ENCODE assay signal across 11 mouse cellular contexts in genomic region chr13:42233741-42234419, GRCm38 (mm10).
"Had no signal": no experiment of that assay in that cellular context is flagged by ENCODE, and none has a peak within 500 bp of the region (broad histone marks: within the 10 kb centered on the region; RNA-seq: fewer than 3 reads in every experiment).

No protein-coding gene starts in this region.

- DNase-seq: kidney, adult 9 months; kidney, postnatal 10 days; left cerebral cortex, postnatal 4 days; lung, postnatal 14 days; right cerebral cortex, postnatal 14 days; thymus, postnatal 36 days had no signal

- H3K36me3 ChIP-seq: limb, embryonic 15.5 days; liver, embryonic 12.5 days; lung, embryonic 15.5 days; midbrain, embryonic 12.5 days; stomach, embryonic 15.5 days had no signal

- H3K4me3 ChIP-seq: limb, embryonic 15.5 days; liver, embryonic 12.5 days; lung, embryonic 15.5 days; midbrain, embryonic 12.5 days; stomach, embryonic 15.5 days had no signal

- H3K9ac ChIP-seq: limb, embryonic 15.5 days; liver, embryonic 12.5 days; lung, embryonic 15.5 days; midbrain, embryonic 12.5 days; stomach, embryonic 15.5 days had no signal

- H3K9me3 ChIP-seq: limb, embryonic 15.5 days; liver, embryonic 12.5 days; lung, embryonic 15.5 days; midbrain, embryonic 12.5 days; stomach, embryonic 15.5 days had no signal

- H3K27ac ChIP-seq: limb, embryonic 15.5 days; liver, embryonic 12.5 days; lung, embryonic 15.5 days; midbrain, embryonic 12.5 days; stomach, embryonic 15.5 days had no signal

- H3K4me2 ChIP-seq: limb, embryonic 15.5 days; liver, embryonic 12.5 days; lung, embryonic 15.5 days; midbrain, embryonic 12.5 days; stomach, embryonic 15.5 days had no signal

- H3K4me1 ChIP-seq: liver, embryonic 12.5 days; midbrain, embryonic 12.5 days; stomach, embryonic 15.5 days had no signal

- H3K27me3 ChIP-seq: limb, embryonic 15.5 days; liver, embryonic 12.5 days; lung, embryonic 15.5 days; midbrain, embryonic 12.5 days; stomach, embryonic 15.5 days had no signal

- ATAC-seq: liver, embryonic 12.5 days had no signal
